Mouse (Mus musculus): ENCODE measurements around the gene Sh3bgrl3. TPM values are rescaled to one million over a fixed set of nuclear protein-coding genes. Genes with fewer than 3 reads are reported as not detected.
A peak's percentile ranks its signal among the peaks of the same experiment; 100 is the strongest.

The Sh3bgrl3 gene
- total and polyA plus RNA-seq, 3 experiments = 128 to 362 (median 153) TPM

GRCm38 (mm10) chr4:134156744-134157143 is 28.2 kb upstream of the Sh3bgrl3 start:
- TF ChIP-seq NRF1 (IDR thresholded peaks at IDR 0.05; ENCODE audit: low read depth, low read length) (peak; percentile 55), RCOR1 (conservative IDR thresholded peaks at IDR 0.05; ENCODE audit: low read depth, low read length) (no peak), MAZ (IDR thresholded peaks at IDR 0.05; ENCODE audit: low read depth, low read length) (no peak)
- peaks cover 24 to 60% of the 10 kb centered on the region in 2 experiments for H3K36me3 ChIP-seq (replicated peaks in 1 of 2; ENCODE audit: control insufficient read depth in 1 of 2, insufficient read depth in 1 of 2, low read length in 1 of 2)
- H3K4me2 ChIP-seq (ENCODE audit: insufficient read depth, low read depth, poor library complexity, severe bottlenecking) = no peak overlapping the region

GRCm38 (mm10) chr4:134155961-134156465 is 27.4 kb upstream of the Sh3bgrl3 start:
- no peak overlapping the region for H3K27ac ChIP-seq (ENCODE audit: insufficient read depth, low read depth)
- no peak overlapping the region for H3K4me3 ChIP-seq (replicated peaks in 1 of 3; ENCODE audit: low read depth in 2 of 3, low read length in 2 of 3, poor library complexity in 1 of 3)
- H3K36me3 ChIP-seq (replicated peaks in 1 of 2; ENCODE audit: control insufficient read depth in 1 of 2, insufficient read depth in 1 of 2, low read length in 1 of 2) = peaks cover 30 to 67% of the 10 kb centered on the region in 2 experiments
- no peak overlapping the region for H3K4me2 ChIP-seq (ENCODE audit: insufficient read depth, low read depth, poor library complexity, severe bottlenecking)
- no peak overlapping the region for H3K9ac ChIP-seq (ENCODE audit: insufficient read depth, low read depth)
- TF ChIP-seq TBP (conservative IDR thresholded peaks at IDR 0.05; ENCODE audit: low read depth, low read length) (no peak), ETS1 (conservative IDR thresholded peaks at IDR 0.05; ENCODE audit: low read depth, low read length) (no peak), SMC3 (IDR thresholded peaks at IDR 0.05; ENCODE audit: low read depth, low read length) (no peak), MYC (IDR thresholded peaks at IDR 0.05; ENCODE audit: low read depth, low read length) (no peak), UBTF (IDR thresholded peaks at IDR 0.05; ENCODE audit: low read depth, low read length) (no peak), KAT2A (IDR thresholded peaks at IDR 0.05; ENCODE audit: insufficient replicate concordance, low read length) (no peak), ZKSCAN1 (IDR thresholded peaks at IDR 0.05; ENCODE audit: borderline replicate concordance, low read depth, low read length) (no peak), CTCF (conservative IDR thresholded peaks at IDR 0.05 in 1 of 2, IDR thresholded peaks at IDR 0.05 in 1 of 2; ENCODE audit: low read depth in 2 of 2, low read length in 2 of 2) (no peak), RCOR1 (conservative IDR thresholded peaks at IDR 0.05; ENCODE audit: low read depth, low read length) (no peak), ZNF384 (IDR thresholded peaks at IDR 0.05; ENCODE audit: low read depth, low read length) (no peak), CHD2 (IDR thresholded peaks at IDR 0.05; ENCODE audit: low read length) (no peak), TCF12 (IDR thresholded peaks at IDR 0.05; ENCODE audit: low read depth, low read length) (no peak)
- H3K79me2 ChIP-seq (replicated peaks; ENCODE audit: control insufficient read depth, extremely low read depth, insufficient read depth, poor library complexity, severe bottlenecking) = no peaks in the 10 kb centered on the region
- no peaks in the 10 kb centered on the region for H3K27me3 ChIP-seq (replicated peaks)
- dilution Hi-C loops (cut with MboI; ENCODE audit: extremely low pct_ligation_motif_present, extremely low pct_unique_long_range_greater_than_20kb, low sequenced_read_pairs) = no loop called here
- no peak for DNase-seq (ENCODE audit: extremely low read depth)
- in situ Hi-C loops (cut with MboI; ENCODE audit: low pct_ligation_motif_present, low pct_unique_long_range_greater_than_20kb, low sequenced_read_pairs) = no loop called here
- no peaks in the 10 kb centered on the region for H3K9me3 ChIP-seq (replicated peaks; ENCODE audit: low read length)
- no peaks in the 10 kb centered on the region for H3K4me1 ChIP-seq (ENCODE audit: control insufficient read depth in 1 of 2, insufficient read depth in 2 of 2)

More at GRCm38 (mm10) chr4:134156744-134157143, 28.2 kb upstream of the Sh3bgrl3 start:
- Histone ChIP-seq H3K4me1 (ENCODE audit: control insufficient read depth in 1 of 2, insufficient read depth in 2 of 2) (no peaks in the 10 kb centered on the region), H3K79me2 (replicated peaks; ENCODE audit: control insufficient read depth, extremely low read depth, insufficient read depth, poor library complexity, severe bottlenecking) (no peaks in the 10 kb centered on the region), H3K27ac (ENCODE audit: insufficient read depth, low read depth) (no peak overlapping the region), H3K4me3 (replicated peaks in 1 of 3; ENCODE audit: low read depth in 2 of 3, low read length in 2 of 3, poor library complexity in 1 of 3) (no peak overlapping the region), H3K9me3 (replicated peaks; ENCODE audit: low read length) (no peaks in the 10 kb centered on the region), H3K27me3 (replicated peaks) (no peaks in the 10 kb centered on the region), H3K9ac (ENCODE audit: insufficient read depth, low read depth) (no peak overlapping the region)
- dilution Hi-C loops (cut with MboI; ENCODE audit: extremely low pct_ligation_motif_present, extremely low pct_unique_long_range_greater_than_20kb, low sequenced_read_pairs) = no loop called here
- in situ Hi-C loops (cut with MboI; ENCODE audit: low pct_ligation_motif_present, low pct_unique_long_range_greater_than_20kb, low sequenced_read_pairs) = no loop called here
- no peak for DNase-seq (ENCODE audit: extremely low read depth)

All from CH12.LX (cell line).